ENCODE assay signal across 13 mouse cellular contexts in genomic region chr9:57351277-57351676, GRCm38 (mm10).
DNase-seq lines count a peak whose midpoint lies in the region; ATAC-seq and TF ChIP-seq lines count a peak whose summit lies in the region.
"Had no signal": no experiment of that assay in that cellular context is flagged by ENCODE, and none has a peak within 500 bp of the region (broad histone marks: within the 10 kb centered on the region; RNA-seq: fewer than 3 reads in every experiment).

No protein-coding gene starts in this region.

- peak; percentile 15 for DNase-seq in kidney, adult 2 months
- DNase-seq in kidney, postnatal 4 days = no peak
- DNase-seq in thymus, postnatal 14 days = peak; percentile 60
- no peak for DNase-seq in thymus, adult 18-20 months
- DNase-seq in cerebellum, adult 9-10 months = no peak
- no peak for DNase-seq in hindbrain, embryonic 10.5 days (ENCODE audit: low spot score)
- no peak for DNase-seq in adipocyte (ENCODE audit: low spot score)
- DNase-seq: forebrain, postnatal 0 days; layer of hippocampus, adult 9-11 months had no signal

- no peaks in the 10 kb centered on the region for H3K27me3 ChIP-seq in kidney, adult 2 months (replicated peaks; ENCODE audit: control insufficient read depth, insufficient read depth, low read length)
- no peaks in the 10 kb centered on the region for H3K27me3 ChIP-seq in hindbrain, embryonic 10.5 days (ENCODE audit: insufficient read depth, poor library complexity, severe bottlenecking)
- H3K27me3 ChIP-seq: limb, embryonic 15.5 days had no signal

- H3K4me1 ChIP-seq in kidney, adult 2 months (ENCODE audit: control insufficient read depth, insufficient read depth, low read length) = no peaks in the 10 kb centered on the region
- no peaks in the 10 kb centered on the region for H3K4me1 ChIP-seq in hindbrain, embryonic 10.5 days (replicated peaks)
- H3K4me1 ChIP-seq: limb, embryonic 15.5 days had no signal

- peak; percentile 83 for ATAC-seq in erythroblast, adult 5-6 weeks (replicated peaks; ENCODE audit: low FRiP score, poor library complexity, severe bottlenecking)
- ATAC-seq: forebrain, postnatal 0 days; hindbrain, embryonic 16.5 days had no signal

- whole genome bisulfite sequencing in kidney, adult 2 months = 70% methylated on average over 2 of the region's 2 CpGs
- WGBS in hindbrain, embryonic 10.5 days = 47% methylated on average over 2 of the region's 2 CpGs

- H3K27ac ChIP-seq in kidney, adult 2 months (ENCODE audit: insufficient read depth, low read depth, low read length) = no peak overlapping the region
- H3K27ac ChIP-seq in hindbrain, embryonic 10.5 days = no peak overlapping the region
- H3K27ac ChIP-seq: embryonic facial prominence, embryonic 10.5 days; limb, embryonic 15.5 days had no signal

- no peak for TF ChIP-seq POLR2A in kidney, adult 2 months (IDR thresholded peaks at IDR 0.05; ENCODE audit: low read depth, low read length)

- no peak overlapping the region for H3K4me3 ChIP-seq in kidney, adult 2 months (ENCODE audit: insufficient read depth, low read depth, low read length)
- no peak overlapping the region for H3K4me3 ChIP-seq in hindbrain, embryonic 10.5 days
- H3K4me3 ChIP-seq: embryonic facial prominence, embryonic 10.5 days; limb, embryonic 15.5 days had no signal

- no peak for TF ChIP-seq CTCF in kidney, adult 2 months (conservative IDR thresholded peaks at IDR 0.05; ENCODE audit: insufficient read depth, insufficient read length, low read depth, low read length)

- H3K9me3 ChIP-seq in hindbrain, embryonic 10.5 days = no peaks in the 10 kb centered on the region
- H3K9me3 ChIP-seq: embryonic facial prominence, embryonic 10.5 days; limb, embryonic 15.5 days had no signal

- H3K36me3 ChIP-seq in kidney, adult 2 months (ENCODE audit: control insufficient read depth, insufficient read depth, low read length) = no peaks in the 10 kb centered on the region
- no peaks in the 10 kb centered on the region for H3K36me3 ChIP-seq in hindbrain, embryonic 10.5 days
- H3K36me3 ChIP-seq: embryonic facial prominence, embryonic 10.5 days; limb, embryonic 15.5 days had no signal

Comparison
In these comparisons a context has a peak if more than half of its experiments do, and no peak if none do; other contexts are left out.
1. DNase-seq: peak in kidney, adult 2 months (single experiment) and thymus, postnatal 14 days (single experiment); none in kidney, postnatal 4 days (0 of 2), thymus, adult 18-20 months (0 of 2), cerebellum, adult 9-10 months (single experiment), hindbrain, embryonic 10.5 days (single experiment) and adipocyte (single experiment).